Mouse (Mus musculus) heart, postnatal 4 days (tissue): ENCODE data around the gene Dnajc22. TPM values are rescaled to one million over a fixed set of nuclear protein-coding genes. Genes with fewer than 3 reads are reported as not detected.

ENCODE experiments used
- DNase-seq: peaks from one replicate; pipeline ENCODE4 v3.0.0; 2021
- microRNA-seq, 2 experiments: library from miRNA; unstranded; fragments of <30 nt; microRNA quantifications; one replicate each; pipeline ENCODE4 v1.2.0; 2021 to 2022
- total RNA-seq, 2 experiments: library from RNA; stranded (reverse); gene quantifications; 2 replicates each; pipeline ENCODE4 v1.2.3; 2021

Dnajc22 gene
- total RNA-seq, 2 experiments from 2014 or later, result 0.79 to 1.2 TPM

DNA sequence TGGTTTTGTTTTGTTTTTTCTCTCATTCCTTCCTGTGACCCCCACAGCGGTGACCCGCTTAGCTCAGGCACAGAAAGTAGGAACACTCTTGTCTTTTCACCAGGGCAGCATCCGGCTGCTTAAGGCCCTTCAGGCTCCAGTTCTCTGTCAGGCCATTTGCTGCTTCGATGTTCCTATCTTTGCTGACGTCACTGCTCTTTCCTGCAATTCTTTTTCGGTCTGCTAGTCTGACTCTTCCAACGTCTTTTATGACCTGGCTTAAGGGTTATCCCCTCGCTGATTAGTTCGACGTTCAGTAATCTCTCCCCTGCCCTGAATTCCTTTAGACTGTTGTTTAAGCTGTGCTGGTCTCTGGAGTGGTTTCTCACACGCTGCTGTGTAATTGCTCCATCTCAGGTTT, 23.6 kb downstream of the Dnajc22 start:
- peak; percentile 36 for DNase-seq

DNA sequence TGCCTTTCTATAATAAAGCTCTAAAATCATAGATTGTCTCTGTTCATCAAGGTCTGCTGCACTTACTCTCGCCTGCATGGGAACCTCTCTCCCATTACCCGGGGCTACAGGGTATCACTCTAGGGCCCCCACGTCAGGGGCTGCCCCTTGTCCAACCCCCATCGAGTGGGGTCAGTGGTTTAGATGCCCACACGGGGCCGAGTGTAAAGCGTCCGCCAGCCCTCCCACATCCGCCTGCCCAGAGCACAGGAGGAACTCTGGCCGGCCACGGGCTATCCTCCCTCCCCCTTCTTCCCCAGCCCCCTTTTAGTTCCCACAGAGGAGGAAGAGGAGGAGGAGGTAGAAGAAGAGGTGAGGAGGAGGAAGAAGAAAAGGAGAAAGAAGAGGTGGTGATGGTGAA, 27.8 kb downstream of the Dnajc22 start:
- DNase-seq, result no peak

DNA sequence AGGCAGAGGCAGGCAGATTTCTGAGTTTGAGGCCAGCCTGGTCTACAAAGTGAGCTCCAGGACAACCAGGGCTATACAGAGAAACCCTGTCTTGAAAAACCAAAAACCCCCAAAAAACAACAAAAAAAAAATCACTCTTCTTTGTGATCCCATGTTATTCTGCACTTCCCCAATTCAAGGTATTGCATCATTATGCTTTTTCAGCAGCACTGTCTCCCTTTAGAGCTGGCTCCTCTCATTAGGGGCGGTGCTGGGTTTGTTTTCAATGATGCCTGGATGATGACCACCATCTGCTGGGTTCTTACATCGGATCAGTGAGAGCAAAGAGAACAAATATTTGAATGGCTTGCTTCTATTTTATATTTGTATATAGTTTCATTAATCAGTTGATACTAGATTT, 29.7 kb downstream of the Dnajc22 start:
- no peak for DNase-seq

DNA sequence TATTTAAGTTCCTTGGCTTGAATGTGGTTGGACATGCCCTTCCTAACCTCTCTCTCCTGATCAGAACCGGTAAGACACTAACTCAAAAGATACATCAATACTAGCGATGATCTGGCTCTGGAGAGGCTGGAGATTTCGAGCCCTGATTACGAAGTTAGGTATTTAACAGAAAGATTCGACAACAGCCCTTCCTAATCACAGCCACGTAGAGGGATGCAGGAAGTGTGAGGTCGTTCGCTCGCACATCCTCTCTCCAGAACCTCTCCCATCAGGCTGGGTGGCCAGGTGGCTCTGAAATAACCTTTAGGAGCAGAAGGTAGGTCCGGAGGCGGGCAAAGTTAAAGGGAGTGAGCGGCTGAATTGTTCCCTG, 32.7 kb downstream of the Dnajc22 start, which contains the start of gene Spats2:
Gene Spats2 (plus strand): TSS at position 206 of the 370 bp plus-strand sequence.
- no peak for DNase-seq

DNA sequence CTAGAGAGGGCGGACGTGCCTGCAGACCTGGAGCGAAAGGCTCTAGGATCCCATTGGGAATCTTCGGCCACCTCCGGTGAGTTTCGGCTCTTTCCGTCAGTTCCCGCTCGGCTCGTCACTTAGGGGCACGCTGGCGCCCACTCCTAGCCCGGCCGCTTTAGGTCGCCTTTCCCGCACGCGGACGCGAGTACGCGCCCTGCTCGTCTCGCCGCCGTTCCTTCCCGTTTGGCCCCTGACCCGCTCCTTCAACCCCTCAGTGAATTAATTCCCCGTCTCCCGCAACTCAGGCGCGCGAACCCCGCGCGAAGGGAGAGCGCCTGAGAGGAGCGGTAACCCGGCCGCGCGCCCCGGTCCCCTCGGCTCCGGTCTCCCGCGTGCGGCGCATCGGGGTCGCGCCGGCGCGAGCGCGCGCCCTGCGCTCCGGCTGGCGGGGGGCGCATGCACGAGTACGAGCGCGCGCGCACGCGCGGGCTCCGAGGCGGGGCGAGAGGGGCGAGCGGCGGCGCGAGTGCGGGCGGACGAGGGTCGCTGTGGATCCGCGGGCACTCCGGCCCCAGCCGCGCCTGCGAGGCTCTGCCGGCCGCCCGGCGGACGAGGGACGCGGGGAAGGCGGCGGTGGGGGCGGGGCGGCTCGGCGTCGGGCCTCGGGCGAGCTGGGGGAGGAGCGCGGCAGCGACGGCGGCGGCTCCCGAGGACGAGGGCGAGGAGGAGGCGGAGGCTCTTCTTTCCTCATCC, 33.3 kb downstream of the Dnajc22 start:
- peak; percentile 93 for DNase-seq

DNA sequence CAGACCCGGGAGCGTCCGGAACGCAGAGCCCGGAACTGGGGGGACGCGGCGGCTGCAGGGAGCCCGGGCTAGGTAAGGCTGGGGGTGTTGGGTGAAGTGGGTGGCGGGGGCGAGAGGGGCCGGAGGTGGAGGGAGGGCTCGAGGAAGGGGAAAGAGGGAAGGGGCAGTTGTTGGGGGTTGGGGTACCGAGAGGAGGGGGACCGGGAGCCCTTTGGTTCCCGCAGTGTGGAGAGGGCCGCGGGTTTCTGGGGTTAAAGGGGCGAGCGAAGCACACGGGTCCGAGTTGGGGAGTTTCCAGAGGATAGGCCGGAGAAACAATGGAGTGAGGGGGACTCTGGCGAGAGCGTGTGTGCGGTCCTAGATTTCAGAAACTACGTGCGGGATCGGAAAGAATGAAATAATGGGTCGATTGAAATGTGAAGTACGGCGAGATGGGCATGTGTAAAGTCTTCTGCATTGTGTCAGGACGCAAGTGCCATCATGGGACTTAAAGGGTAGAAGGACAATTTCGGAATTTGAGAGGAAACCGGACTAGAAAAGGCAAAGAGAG, 33.9 kb downstream of the Dnajc22 start:
- DNase-seq, result no peak

DNA sequence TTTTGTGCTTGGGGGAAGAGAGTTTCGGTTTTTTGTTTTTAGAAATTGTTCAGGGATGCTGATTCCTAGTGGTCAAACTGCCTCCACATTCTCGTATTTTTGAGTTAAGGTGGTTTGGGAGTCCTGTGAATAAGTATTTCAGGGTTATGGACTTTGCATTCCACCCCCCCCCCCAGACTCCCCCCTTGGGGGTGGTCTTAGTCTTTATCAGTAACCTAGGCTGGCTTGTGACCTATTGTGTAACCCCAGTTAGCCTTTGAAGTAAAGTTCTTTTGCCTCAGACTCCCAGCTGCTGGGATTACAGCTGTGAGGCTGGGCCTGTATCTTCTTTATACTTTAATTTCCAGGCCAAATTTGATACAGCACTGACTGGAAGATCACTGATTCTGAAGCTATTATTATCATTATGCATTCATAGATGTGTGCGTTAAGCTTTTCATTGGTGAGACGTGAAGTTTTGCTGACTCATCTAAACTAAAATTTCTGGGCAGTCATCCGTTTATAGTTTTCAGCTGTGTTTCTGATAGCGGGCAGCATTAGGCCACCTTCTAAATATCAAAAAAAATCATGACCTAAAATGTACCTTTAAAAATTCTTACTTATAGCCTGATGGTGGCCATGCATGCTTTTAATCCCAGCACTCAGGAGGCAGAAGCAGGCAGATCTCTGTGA, 35.0 kb downstream of the Dnajc22 start:
- DNase-seq, result no peak

DNA sequence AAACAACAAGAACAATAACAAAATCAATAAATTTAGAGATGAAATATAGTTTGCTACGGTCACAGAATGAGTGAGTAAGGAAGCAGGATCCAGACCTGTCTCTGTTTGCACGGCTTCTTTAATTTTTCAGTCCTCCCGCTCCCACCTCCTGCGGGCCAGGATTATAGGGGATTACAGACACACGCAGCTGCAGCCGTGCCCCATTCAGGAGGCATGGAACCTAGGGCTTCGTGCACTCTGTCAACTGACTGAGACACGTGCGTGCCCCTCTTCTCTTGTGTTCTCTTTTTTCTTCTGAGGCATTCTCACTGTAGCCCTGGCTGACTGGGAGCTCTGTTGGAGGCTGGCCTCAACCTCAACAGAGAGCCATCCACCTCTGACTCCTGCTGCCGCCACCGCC, 36.5 kb downstream of the Dnajc22 start:
- no peak for DNase-seq

DNA sequence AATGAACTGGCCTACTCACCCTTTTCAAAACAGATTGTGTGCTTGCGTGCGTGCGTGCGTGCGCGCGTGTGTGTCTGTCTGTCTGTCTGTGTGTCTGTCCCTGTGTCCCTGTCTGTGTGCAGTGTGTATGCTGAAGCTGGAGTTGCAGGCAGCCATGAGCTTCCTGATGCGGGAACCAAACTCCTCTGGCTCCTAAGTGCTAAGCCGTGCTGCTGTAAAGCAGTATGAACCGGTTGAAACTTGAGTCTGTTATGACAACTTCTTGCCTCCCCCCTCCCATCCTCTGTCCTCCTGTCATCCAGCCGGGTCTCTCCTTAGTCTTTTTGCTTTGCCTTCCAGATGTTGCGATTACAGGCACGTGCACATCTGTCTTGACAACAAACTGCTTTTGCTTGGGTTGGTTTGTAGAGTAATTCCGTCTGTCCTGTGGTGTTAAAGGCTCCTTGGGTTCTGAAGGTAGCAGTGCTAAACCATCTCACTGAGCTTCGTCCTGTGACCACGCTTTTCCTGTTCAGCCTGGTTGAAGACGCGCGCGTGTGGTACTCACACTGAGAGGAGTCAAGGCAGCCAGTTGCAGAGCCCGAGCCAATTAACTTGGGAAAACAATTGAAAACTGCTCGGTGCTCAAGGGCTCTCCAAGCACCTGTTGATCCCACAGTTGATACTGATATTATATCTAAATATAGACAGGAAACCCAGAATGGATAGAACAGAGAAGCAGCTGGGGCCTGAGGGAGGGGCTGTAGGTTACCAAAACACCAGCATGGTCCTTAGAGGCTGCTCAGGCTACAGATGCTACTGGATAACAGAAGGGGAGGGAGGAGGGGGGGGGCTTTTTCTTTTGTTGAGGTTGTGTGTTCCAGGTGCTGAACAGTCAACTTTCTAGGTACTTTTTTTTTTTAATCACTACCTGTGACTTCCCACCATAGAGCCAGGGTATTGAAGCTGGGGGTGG, 37.3 kb downstream of the Dnajc22 start:
- DNase-seq, result no peak

DNA sequence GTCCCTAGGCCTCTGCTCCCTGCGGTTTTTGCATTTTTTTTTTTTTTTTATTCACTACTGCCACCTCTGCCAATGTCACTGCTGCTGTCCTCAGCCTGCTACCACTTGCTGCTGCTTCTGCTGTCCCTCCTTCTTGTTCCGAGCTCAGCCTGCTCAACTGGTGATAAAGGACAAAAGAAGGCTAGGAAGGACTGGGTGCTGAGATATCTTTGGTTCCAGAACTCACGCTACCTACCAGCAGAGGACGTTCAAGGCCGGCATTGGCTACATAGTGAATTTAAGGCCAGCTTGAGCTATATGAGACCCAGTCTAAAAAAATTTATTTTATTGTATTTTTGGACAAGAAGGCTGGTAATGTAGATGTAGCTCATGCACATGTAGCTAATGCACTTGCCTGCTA, 45.4 kb downstream of the Dnajc22 start:
- DNase-seq, result no peak

DNA sequence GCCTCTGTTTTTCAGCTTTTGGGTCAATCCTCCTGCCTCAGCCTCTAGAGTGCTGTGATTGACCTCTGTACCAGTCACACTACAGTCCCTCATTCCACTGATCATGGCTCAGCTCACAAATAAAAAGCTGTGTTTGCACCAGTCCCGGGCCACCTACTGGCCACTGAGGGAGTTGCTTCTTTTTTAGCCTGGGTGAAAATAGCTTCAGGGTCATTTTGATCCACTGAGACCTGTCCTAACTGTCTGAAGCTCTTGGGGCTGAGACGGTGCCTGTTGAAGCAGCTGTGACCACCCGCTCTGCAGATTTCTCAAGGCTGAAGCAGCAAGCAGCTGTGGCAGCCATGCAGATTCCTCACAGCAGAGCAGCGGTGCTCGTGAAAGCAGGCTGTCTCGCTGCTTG, 46.7 kb downstream of the Dnajc22 start:
- peak; percentile 64 for DNase-seq

DNA sequence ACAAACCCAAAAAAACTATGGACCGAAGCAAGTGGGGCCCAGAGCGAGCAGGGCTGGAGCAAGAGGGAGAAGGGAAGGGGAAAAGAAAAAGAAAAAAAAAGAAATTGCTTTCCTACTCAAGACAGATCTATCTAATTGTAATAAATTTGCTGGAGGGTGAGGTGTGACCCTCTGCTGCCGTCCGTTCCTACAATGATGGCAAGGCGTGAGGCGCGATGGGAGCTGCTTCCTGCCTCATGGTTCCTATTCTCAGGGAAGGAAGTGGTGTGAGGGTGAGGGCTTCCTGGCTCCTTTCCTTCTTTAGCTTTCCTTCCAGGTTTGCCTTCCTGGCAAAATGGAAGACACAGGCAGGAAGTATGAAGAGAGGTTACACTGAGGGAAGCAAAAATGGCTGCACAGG, 57.5 kb downstream of the Dnajc22 start:
- peak; percentile 1 for DNase-seq

DNA sequence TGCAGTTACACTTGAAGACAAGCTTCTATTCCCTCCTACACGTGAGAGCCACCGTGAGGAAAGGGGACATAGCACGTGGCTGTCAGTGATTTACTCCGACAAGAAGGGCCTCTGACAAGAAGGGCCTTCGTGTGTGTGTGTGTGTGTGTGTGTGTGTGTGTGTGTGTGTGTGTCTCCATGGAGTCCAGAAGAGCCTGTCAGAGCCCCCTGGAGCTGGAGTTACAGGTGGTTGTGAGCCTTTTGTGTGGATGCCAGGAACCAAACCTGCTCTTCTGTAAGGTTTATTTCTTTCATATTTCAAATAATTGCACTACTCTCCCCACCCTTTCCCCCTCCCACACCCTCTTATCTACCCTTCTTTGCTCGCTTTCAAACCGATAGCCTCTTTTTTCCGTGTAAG, 58.4 kb downstream of the Dnajc22 start:
- DNase-seq, result peak; percentile 2

DNA sequence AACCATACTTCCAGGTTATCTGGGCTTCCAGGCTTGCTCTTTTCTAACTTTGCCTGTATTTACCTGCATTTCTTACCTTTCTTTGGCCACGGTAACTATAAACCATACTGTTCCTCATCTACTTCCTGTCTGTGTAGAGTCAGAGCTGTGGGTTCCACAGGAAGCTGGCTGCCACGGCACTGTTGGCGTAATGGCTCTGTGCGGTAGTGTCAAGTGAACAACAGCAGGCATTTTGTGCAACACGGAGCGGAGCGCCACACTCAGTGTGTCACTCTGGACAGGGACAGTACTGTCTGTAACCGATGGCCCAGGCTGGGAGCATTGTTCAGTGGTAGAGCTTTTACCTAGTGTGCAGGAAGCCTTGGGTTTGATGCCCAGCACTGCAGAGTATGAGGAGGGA, 60.5 kb downstream of the Dnajc22 start:
- DNase-seq, result peak; percentile 1

Small RNA genes within 50 kb of the gene (microRNA-seq; reads per million reads assigned to microRNA genes)
- gene Mir6960, result 0.35 to 1.8 reads per million in 2 experiments

Other genes with a start within 250 kb of the Dnajc22 start
- 10 to 100 TPM; 65.6 to 67.2 TPM for gene Kmt2d, start 222.0 kb upstream of the Dnajc22 start, total RNA-seq
- 1 to 10 TPM; 2.0 TPM for gene Rhebl1, start 198.6 kb upstream of the Dnajc22 start, total RNA-seq
- gene Dhh, start 194.6 kb upstream of the Dnajc22 start, total RNA-seq, result 1 to 10 TPM; 2.7 to 3.5 TPM
- 10 to 100 TPM; 14.1 to 15.9 TPM for gene Lmbr1l, start 174.9 kb upstream of the Dnajc22 start, total RNA-seq
- 100 to 1,000 TPM; 873 to 889 TPM for gene Tuba1b, start 158.6 kb upstream of the Dnajc22 start, total RNA-seq
- not detected for gene Gm49450, start 139.6 kb upstream of the Dnajc22 start, total RNA-seq
- 100 to 1,000 TPM; 435 TPM for gene Tuba1a, start 139.5 kb upstream of the Dnajc22 start, total RNA-seq
- 100 to 1,000 TPM; 200 to 203 TPM for gene Tuba1c, start 63.3 kb upstream of the Dnajc22 start, total RNA-seq
- gene Prph, start 38.0 kb upstream of the Dnajc22 start, total RNA-seq, result 1 to 10 TPM in 1 of 2 experiments, under 1 TPM in 1; 0.60 to 1.3 TPM
- 10 to 100 TPM; 17.8 to 18.7 TPM for gene Troap, start 18.6 kb upstream of the Dnajc22 start, total RNA-seq
- under 1 TPM in 1 of 2 experiments, not detected in 1; 0.19 TPM for gene C1ql4, start 5.4 kb upstream of the Dnajc22 start, total RNA-seq
- 10 to 100 TPM; 24.8 to 28.3 TPM for gene Spats2, start 32.7 kb downstream of the Dnajc22 start, total RNA-seq
- under 1 TPM; 0.41 to 0.54 TPM for gene Kcnh3, start 131.7 kb downstream of the Dnajc22 start, total RNA-seq
- 10 to 100 TPM; 82.4 to 88.4 TPM for gene Mcrs1, start 158.8 kb downstream of the Dnajc22 start, total RNA-seq
- 10 to 100 TPM; 36.5 to 41.4 TPM for gene Prpf40b, start 201.9 kb downstream of the Dnajc22 start, total RNA-seq
- under 1 TPM in 1 of 2 experiments, not detected in 1; 0.17 TPM for gene Fam186b, start 202.7 kb downstream of the Dnajc22 start, total RNA-seq